In genomic region chr10:56377097-56377965, GRCm38 (mm10) we compare ENCODE assay signal across 8 mouse cellular contexts. TPM values are rescaled to one million over a fixed set of nuclear protein-coding genes. Genes with fewer than 3 reads are reported as not detected.
DNase-seq lines count a peak whose midpoint lies in the region; ATAC-seq lines count a peak whose summit lies in the region.

Gene Gja1 (plus strand): TSS chr10:56377330.

- DNase-seq in 3T3-L1 (ENCODE audit: low read depth, low spot score) (peak; percentile 86), R1 (ENCODE audit: low read depth, low spot score) (peak; percentile 90)
- peak; percentile 36 for DNase-seq in liver, embryonic 13.5 days
- peak; percentile 63 for DNase-seq in neural tube, embryonic 10.5 days (ENCODE audit: extremely low spot score, low spot score)
- no peak for DNase-seq in T-cell, adult 2 months (ENCODE audit: low spot score)

- H3K9ac ChIP-seq in embryonic facial prominence, embryonic 15.5 days, result peak within 1 kb of the TSS; percentile 73
- H3K9ac ChIP-seq in heart, embryonic 13.5 days, result peak within 1 kb of the TSS; percentile 96
- peak within 1 kb of the TSS; percentile 73 for H3K9ac ChIP-seq in kidney, embryonic 15.5 days
- peak within 1 kb of the TSS; percentile 56 for H3K9ac ChIP-seq in liver, embryonic 13.5 days

- H3K4me1 ChIP-seq in embryonic facial prominence, embryonic 15.5 days, result 0 out of 2 replicates have a peak, but pooled peaks cover 10% of the 10 kb centered on the region
- H3K4me1 ChIP-seq in heart, embryonic 13.5 days, result peaks cover 34% of the 10 kb centered on the region
- peaks cover 26% of the 10 kb centered on the region for H3K4me1 ChIP-seq in kidney, embryonic 15.5 days
- peaks cover 8% of the 10 kb centered on the region; the same call in 1 of the 2 replicates for H3K4me1 ChIP-seq in liver, embryonic 13.5 days (replicated peaks)

- peak within 1 kb of the TSS; percentile 53 for H3K4me2 ChIP-seq in embryonic facial prominence, embryonic 15.5 days (replicated peaks)
- H3K4me2 ChIP-seq in heart, embryonic 13.5 days, result peak within 1 kb of the TSS; percentile 72
- H3K4me2 ChIP-seq in kidney, embryonic 15.5 days, result peak within 1 kb of the TSS; percentile 61
- peak within 1 kb of the TSS; percentile 71 for H3K4me2 ChIP-seq in liver, embryonic 13.5 days

- H3K4me3 ChIP-seq in embryonic facial prominence, embryonic 15.5 days (replicated peaks), result peak within 1 kb of the TSS; percentile 69
- H3K4me3 ChIP-seq in heart, embryonic 13.5 days, result peak within 1 kb of the TSS; percentile 87
- H3K4me3 ChIP-seq in kidney, embryonic 15.5 days (replicated peaks), result peak within 1 kb of the TSS; percentile 70
- H3K4me3 ChIP-seq in liver, embryonic 13.5 days (replicated peaks), result peak within 1 kb of the TSS; percentile 57

- WGBS in embryonic facial prominence, embryonic 15.5 days, result under 1% methylated on average over 23 of the region's 23 CpGs
- WGBS in heart, embryonic 13.5 days, result under 1% methylated on average over 23 of the region's 23 CpGs
- WGBS in kidney, embryonic 15.5 days, result under 1% methylated on average over 23 of the region's 23 CpGs
- WGBS in liver, embryonic 13.5 days (ENCODE audit: insufficient replicate concordance), result under 1% methylated on average over 23 of the region's 23 CpGs

- H3K27ac ChIP-seq in embryonic facial prominence, embryonic 15.5 days (replicated peaks), result peak within 1 kb of the TSS; percentile 93
- peak within 1 kb of the TSS; percentile 92 for H3K27ac ChIP-seq in heart, embryonic 13.5 days (replicated peaks)
- peak within 1 kb of the TSS; percentile 91 for H3K27ac ChIP-seq in kidney, embryonic 15.5 days
- H3K27ac ChIP-seq in liver, embryonic 13.5 days, result 0 out of 2 replicates have a peak within 1 kb of the TSS, but pooled peaks have one; percentile 13

- peak; percentile 65 for ATAC-seq in embryonic facial prominence, embryonic 15.5 days (ENCODE audit: insufficient number of reproducible peaks, low FRiP score, low TSS enrichment, low read depth)
- no peak for ATAC-seq in heart, embryonic 13.5 days (ENCODE audit: extremely low read depth, insufficient number of reproducible peaks, low FRiP score, low TSS enrichment)
- ATAC-seq in kidney, embryonic 15.5 days (replicated peaks; ENCODE audit: low FRiP score), result peak; percentile 81
- ATAC-seq in liver, embryonic 13.5 days (ENCODE audit: low read depth), result peak; percentile 75

- no peaks in the 10 kb centered on the region for H3K27me3 ChIP-seq in embryonic facial prominence, embryonic 15.5 days
- no peaks in the 10 kb centered on the region for H3K27me3 ChIP-seq in heart, embryonic 13.5 days (replicated peaks)
- no peaks in the 10 kb centered on the region for H3K27me3 ChIP-seq in kidney, embryonic 15.5 days
- peaks cover 24% of the 10 kb centered on the region for H3K27me3 ChIP-seq in liver, embryonic 13.5 days

- H3K36me3 ChIP-seq in embryonic facial prominence, embryonic 15.5 days, result no peaks in the 10 kb centered on the region
- H3K36me3 ChIP-seq in heart, embryonic 13.5 days, result peaks cover 4% of the 10 kb centered on the region; the same call in 1 of the 2 replicates
- H3K36me3 ChIP-seq in kidney, embryonic 15.5 days, result no peaks in the 10 kb centered on the region
- H3K36me3 ChIP-seq in liver, embryonic 13.5 days, result no peaks in the 10 kb centered on the region

- H3K9me3 ChIP-seq in embryonic facial prominence, embryonic 15.5 days (replicated peaks), result no peaks in the 10 kb centered on the region
- H3K9me3 ChIP-seq in heart, embryonic 13.5 days, result no peaks in the 10 kb centered on the region
- no peaks in the 10 kb centered on the region for H3K9me3 ChIP-seq in kidney, embryonic 15.5 days (replicated peaks)
- no peaks in the 10 kb centered on the region for H3K9me3 ChIP-seq in liver, embryonic 13.5 days (replicated peaks)

RNA-seq across cellular contexts. Expression of gene Gja1, which starts in this region (rescaled TPM):
- 339 and 357 TPM in 2 replicates for polyA plus RNA-seq in embryonic facial prominence, embryonic 15.5 days (2015; fragmentation: Nextera tagmentation; extraction: Ambion mirVana)
- 299 and 323 TPM in 2 replicates for polyA plus RNA-seq in heart, embryonic 13.5 days (2015; fragmentation: Nextera tagmentation; extraction: Ambion mirVana)
- polyA plus RNA-seq in kidney, embryonic 15.5 days (2015; fragmentation: Nextera tagmentation; extraction: Ambion mirVana), result 141 and 151 TPM in 2 replicates
- 7.3 and 8.8 TPM in 2 replicates for polyA plus RNA-seq in liver, embryonic 13.5 days (2015; fragmentation: Nextera tagmentation; extraction: Ambion mirVana)

Comparison
In these comparisons a context has a peak if more than half of its experiments do, and no peak if none do; other contexts are left out.
1. RNA of gene Gja1 (polyA plus RNA-seq): 339 to 357 TPM in embryonic facial prominence, embryonic 15.5 days, 299 to 323 TPM in heart, embryonic 13.5 days and 141 to 151 TPM in kidney, embryonic 15.5 days; 7.3 to 8.8 TPM in liver, embryonic 13.5 days; every median in the first group is over 10 times any median in the second.
2. H3K27ac ChIP-seq: peak in every context shown above with its lines; median percentile 93 in embryonic facial prominence, embryonic 15.5 days; 92 in heart, embryonic 13.5 days; 91 in kidney, embryonic 15.5 days; 13 in liver, embryonic 13.5 days.
3. Peak in every context shown above with its lines, with median percentiles within 50 percentile points of each other: H3K4me2 ChIP-seq, H3K4me3 ChIP-seq and H3K9ac ChIP-seq.